Mouse (Mus musculus) adipocyte (in vitro differentiated cells): ENCODE measurements around the gene Ttc1.
A peak's percentile ranks its signal among the peaks of the same experiment; 100 is the strongest.

Experiments
- DNase-seq: peaks from one replicate; pipeline ENCODE4 v3.0.0-alpha.2; 2016; ENCODE audit warnings: low spot score

The Ttc1 gene

GRCm38 (mm10) chr11:43747233-43748226 is at the start of gene Ttc1:
Gene Ttc1, minus strand, starts transcription at chr11:43748008.
- peak; percentile 99 for DNase-seq

- DNase-seq: no peak
Measured at GRCm38 (mm10) chr11:43795992-43796391, 48.2 kb upstream of the Ttc1 start.

GRCm38 (mm10) chr11:43790446-43790845 is 42.6 kb upstream of the Ttc1 start:
- DNase-seq: no peak

- peak; percentile 85 for DNase-seq
Measured at GRCm38 (mm10) chr11:43783772-43784171, 36.0 kb upstream of the Ttc1 start.

- no peak for DNase-seq
Measured at GRCm38 (mm10) chr11:43783106-43783505, 35.3 kb upstream of the Ttc1 start.

- no peak for DNase-seq
Measured at GRCm38 (mm10) chr11:43779551-43779950, 31.7 kb upstream of the Ttc1 start.

- no peak for DNase-seq
Measured at GRCm38 (mm10) chr11:43776324-43776694, 28.5 kb upstream of the Ttc1 start.

- DNase-seq: no peak
Measured at GRCm38 (mm10) chr11:43775469-43776323, 27.9 kb upstream of the Ttc1 start.

GRCm38 (mm10) chr11:43773725-43774124 is 25.9 kb upstream of the Ttc1 start:
- no peak for DNase-seq

- no peak for DNase-seq
Measured at GRCm38 (mm10) chr11:43770110-43770509, 22.3 kb upstream of the Ttc1 start.

- no peak for DNase-seq
Measured at GRCm38 (mm10) chr11:43767749-43768148, 19.9 kb upstream of the Ttc1 start.

- peak; percentile 71 for DNase-seq
Measured at GRCm38 (mm10) chr11:43766922-43767648, 19.3 kb upstream of the Ttc1 start.

- peak; percentile 43 for DNase-seq
Measured at GRCm38 (mm10) chr11:43758436-43758835, 10.6 kb upstream of the Ttc1 start.

GRCm38 (mm10) chr11:43755411-43755810 is 7.6 kb upstream of the Ttc1 start:
- no peak for DNase-seq

GRCm38 (mm10) chr11:43754568-43754967 is 6.8 kb upstream of the Ttc1 start:
- no peak for DNase-seq

GRCm38 (mm10) chr11:43751542-43751941 is 3.7 kb upstream of the Ttc1 start:
- DNase-seq: no peak

- peak; percentile 53 for DNase-seq
Measured at GRCm38 (mm10) chr11:43728737-43729301, 19.0 kb downstream of the Ttc1 start.

GRCm38 (mm10) chr11:43727796-43728195 is 20.0 kb downstream of the Ttc1 start:
- no peak for DNase-seq

- DNase-seq: no peak
Measured at GRCm38 (mm10) chr11:43723411-43723810, 24.4 kb downstream of the Ttc1 start.

- no peak for DNase-seq
Measured at GRCm38 (mm10) chr11:43712178-43712577, 35.6 kb downstream of the Ttc1 start.

- no peak for DNase-seq
Measured at GRCm38 (mm10) chr11:43708409-43708808, 39.4 kb downstream of the Ttc1 start.

- no peak for DNase-seq
Measured at GRCm38 (mm10) chr11:43705751-43706150, 42.1 kb downstream of the Ttc1 start.
